Mouse (Mus musculus) Muller cell, postnatal 12 days (primary cell): ENCODE measurements at regions not wholly inside any gene's neighbourhood (a gene's known extent, or its start where the extent isn't known, plus 50 kb on each side); places are given as distances from the start of the nearest gene placed in this dataset.
A peak's percentile ranks its signal among the peaks of the same experiment; 100 is the strongest.

ENCODE experiments used
- DNase-seq: peaks from one replicate; pipeline ENCODE4 v3.0.0-alpha.2; 2015; ENCODE audit errors: inconsistent ontology term

DNA sequence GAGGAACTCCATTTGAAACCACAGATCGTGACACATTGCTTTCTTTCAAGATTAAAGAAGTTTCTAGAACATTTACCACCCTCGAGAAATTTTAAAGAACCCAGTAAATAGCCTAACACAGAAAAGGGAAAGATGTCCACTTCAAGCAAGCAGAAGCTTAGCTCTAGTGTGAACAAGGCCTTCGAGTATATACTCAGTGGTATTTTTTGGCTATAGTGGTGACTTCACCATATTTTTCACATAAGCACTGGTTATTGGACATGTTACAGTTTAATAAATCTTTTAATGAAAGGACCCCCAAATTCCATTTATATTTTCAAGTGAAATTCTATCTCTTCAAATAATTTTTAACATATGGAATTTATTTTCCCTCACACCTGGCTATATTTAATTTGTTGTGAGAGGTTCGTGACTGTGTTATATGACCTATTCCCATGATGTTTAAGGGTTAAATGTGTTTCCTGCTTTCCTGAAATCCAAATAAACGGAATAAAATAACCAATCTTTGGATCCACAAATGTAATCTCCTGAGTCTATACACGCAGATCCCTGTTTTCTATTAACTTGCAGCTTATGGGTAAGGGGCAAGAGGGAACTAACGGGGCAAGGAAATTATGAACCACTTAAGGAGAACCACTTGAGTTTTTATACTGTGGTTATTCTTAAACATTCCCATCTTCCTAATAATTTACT lies 60.6 kb upstream of the Tas2r134 start:
- no peak for DNase-seq

DNA sequence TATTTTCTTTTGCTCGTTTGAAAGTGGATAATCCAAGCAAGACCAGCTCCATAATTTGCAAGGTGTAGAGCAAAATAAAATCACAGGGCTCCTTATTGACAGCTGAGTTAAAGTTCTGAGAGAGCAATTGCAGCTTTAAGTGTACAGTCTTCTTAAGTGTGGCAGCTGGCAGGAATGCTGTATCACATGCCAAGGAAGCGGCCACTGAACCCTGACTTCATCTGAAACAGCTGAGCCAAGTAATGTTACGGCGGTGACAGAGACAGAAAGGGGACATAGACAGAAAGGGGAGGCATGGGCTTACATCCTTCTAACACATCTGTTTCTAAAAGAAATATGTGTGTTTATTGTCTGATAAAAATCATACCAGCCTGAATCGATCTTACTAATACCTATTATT lies 63.4 kb upstream of the Tas2r134 start:
- DNase-seq, result no peak

DNA sequence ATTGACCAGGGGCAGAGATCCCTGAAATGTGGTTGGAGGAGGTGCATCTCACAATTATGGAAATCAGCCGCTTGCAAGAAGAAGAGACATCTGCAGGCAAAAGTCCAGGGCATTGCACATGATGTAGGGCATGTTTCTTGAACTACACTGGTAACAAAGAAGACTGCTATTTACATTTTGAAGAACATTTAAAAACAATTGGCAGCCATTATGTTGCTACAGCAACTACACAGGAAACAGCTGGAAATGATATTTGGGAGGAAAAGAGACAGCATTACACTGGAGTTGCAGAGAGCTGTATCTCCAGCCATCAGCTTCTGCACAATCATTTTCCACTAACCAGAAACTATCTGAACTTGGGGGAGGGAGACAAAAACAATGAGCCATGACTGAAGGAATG lies 64.1 kb upstream of the Tas2r134 start:
- DNase-seq, result no peak

DNA sequence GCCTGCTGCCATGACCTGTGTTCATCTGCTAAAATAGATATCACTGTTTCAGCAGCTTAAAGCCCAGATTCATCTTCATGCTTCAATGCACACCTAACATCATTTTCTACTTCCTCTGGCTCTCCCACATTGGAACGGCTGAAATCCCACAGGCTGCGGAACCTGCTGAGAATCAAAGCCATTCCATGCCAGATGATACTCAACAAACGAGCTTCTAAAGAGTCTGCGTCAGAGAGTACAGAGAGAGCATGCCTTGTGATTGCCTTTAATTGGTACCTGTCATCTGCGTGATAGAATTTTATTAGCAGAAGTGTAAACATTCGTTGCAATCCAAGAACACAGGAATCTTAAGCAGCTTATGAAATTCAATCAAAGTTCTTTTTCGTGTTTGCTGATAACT lies 76.4 kb upstream of the Tas2r134 start:
- peak; percentile 74 for DNase-seq

DNA sequence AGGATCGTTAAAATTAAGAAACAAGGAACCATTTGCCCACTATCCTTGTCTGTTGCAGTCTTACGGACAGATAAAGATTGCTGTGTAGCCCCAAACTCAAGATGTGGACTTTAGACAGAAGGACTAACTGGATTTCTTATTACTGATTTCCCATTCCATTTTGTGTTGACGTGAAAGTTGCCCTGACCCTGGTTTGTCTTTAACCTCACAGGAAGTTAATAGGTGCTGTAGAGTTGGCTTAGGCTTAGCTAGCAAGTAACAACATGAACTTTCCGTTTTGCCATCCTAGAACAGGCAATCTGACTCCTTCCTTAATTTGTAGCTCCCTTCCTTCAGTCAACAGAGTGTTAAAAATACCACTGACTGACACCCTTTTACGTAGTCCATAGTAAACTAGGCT lies 78.2 kb upstream of the Tas2r134 start:
- no peak for DNase-seq

DNA sequence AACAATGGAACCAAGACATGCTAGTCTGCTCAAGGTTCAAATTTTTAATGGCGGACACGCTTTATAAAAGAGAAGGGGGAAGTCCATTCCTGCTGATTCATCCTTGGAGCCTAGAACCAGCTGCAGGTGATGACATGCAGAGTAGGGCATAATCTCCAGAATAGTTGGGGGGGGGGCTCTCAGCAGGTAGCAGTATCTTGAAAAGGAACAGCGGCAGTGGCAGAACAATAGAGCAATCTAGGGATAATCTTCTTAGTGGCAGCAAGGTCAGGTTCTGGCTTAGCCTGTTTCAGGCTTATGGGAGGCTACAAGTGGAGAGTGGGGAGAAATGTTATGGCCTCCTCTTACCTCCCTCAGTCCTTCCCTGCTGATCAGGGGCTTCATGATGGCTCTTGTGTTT lies 81.1 kb upstream of the Tas2r134 start:
- no peak for DNase-seq

DNA sequence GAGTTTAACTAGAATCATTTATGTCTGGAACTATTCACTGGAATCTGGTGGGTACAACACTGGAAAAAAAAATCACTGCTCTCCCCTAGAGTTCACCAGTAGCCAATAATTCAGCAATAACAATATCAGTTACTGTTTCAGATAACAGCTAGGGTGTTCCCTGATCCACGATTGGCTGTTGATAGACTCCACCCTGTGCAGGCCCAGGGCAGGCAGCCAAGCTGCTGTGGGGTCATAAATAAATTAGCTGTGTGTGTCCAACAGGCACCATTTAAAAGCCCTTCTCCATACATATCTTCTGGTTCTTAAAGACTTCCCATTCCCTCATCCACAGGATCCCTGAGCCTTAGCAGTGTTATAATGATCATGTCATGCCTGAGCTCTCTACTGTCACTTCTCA lies 83.4 kb upstream of the Tas2r134 start:
- no peak for DNase-seq

DNA sequence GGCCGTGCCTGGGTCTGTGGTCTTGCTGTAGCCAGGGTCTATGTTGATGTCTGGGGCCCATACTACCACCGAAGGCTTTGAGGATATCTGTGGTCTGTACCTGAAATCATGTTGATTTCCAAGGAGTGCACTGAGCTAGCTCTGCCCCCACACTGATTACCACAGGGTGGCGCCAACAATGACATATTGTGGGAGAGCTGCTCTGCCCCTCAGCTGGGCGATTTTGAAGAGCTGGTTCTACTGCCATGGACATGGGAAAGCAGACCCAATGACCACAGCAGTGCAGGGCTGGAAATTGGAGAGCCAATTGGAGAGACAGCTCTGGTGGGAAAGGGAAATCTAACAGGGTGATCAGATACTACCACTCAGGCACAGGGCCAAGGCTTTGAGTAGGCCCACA lies 85.0 kb upstream of the Tas2r134 start:
- no peak for DNase-seq

DNA sequence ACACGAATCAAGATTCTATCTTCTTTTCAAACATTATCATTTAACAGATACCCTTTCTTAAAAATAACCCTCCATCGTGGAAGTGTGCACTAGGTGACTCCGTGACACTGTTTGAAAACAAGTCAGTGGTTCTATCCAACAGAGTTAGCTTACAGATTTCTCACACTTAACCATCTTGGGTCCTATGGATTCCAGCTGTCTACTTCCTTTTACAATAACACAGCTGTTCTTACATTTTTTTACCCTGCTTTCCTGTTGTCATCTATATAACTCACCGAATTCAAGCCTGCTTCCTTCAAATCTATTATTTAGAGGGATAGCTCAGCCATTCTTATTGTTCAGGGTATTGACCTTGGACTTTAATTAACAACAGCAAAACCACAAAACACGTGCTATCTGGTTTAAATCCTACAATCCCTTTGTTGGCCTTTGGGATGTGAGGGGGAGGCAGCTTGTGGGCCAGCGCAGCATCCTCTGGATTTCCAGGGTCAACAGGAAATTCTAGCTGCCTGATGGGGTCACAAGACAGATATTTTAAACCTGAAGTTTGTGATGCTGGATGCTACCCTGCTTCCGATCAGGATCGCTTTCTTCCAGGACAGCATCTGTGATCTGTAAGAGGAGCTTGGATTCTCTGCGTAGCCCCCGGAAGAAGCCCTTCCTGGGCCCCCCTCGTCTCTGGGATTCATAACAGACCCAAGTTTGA lies 94.4 kb upstream of the Tas2r134 start:
- DNase-seq, result no peak

DNA sequence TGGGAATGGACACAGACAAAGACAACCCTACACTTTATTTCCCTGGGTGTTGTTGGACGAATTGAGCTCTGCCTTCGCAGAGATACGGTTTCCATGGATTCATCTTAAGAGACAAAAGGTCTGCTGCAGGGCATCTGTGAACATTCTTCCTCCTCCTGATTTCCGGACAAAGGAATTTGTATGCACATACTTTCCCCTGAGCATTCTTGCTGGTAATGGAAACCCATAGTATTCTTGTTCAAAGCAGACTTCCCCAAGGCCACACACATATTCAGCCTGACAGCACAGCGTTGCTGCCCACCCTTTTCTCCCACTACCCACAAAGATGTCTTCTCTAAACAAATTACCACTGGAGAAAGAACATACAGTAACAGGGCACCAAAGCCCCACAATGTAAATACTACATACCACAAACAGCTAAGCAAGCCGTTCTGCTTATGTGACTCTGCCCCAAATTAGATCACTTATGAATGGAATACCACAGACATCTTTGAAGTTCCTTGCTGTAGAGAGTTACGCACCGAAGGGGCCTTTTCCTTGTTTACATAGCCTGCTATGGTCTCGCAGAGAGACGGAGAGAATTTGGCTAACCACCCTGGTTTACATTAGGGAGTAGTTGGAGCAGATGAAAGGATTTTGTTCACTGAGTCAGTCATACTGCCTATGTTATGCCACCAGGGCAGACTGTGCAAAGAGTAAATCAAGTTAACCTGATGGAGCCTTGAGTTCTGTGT lies 96.0 kb upstream of the Tas2r134 start:
- peak; percentile 20 for DNase-seq

DNA sequence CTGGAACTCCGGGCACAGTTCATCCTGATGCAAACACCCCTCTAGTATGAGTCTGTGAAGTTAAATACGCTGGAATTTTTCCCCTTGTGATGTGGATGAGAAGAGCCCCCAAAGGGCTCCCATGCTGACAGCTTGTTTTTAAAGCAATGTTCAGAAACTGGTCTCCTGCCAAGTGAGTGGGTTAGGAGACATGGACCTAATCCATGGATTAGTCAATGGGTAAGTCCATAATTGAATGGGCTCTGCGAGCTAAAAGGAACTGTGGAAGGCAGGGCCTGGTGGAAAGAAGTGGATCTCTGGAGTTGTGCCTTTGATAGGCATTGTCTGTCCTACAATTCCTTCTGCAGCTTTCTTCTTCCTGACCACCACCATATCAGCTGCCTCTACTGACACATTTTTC lies 104.5 kb upstream of the Tas2r134 start:
- DNase-seq, result no peak

DNA sequence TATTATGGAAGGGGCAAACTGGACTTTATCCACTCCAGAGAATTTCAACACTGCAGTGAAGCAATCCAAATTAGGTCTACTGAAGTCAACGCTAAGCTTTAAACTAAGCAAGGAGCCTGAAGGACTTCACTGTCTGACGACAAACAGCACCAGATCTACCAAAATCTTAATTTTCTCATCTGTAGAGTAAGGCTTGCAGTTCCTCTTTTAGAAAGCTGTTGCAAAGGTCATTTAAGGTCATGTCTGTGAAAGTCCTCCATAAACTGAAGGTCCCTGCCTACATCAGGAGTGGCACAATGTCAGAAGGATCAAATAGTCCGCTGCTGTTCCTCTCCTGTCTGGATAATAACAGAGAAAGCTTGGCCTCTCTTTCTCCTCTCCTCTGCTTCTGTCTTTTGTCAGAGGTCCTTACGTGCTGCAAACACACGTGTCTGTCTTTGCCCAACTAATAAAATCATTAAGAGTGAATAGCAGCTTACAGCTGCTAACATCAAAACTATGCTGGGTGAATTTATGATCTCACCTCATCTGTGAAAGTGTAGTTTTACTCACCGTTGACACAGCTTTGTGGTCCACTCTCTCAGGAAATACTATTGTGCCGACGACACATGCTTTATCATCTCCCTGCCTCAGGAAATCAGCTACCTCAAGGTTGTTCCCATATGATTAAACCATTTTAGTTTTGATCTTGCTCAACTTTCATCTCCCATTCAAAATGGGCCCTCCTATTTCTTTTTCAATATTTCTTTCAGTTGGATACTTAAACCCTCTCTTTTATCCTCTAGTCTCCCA lies 117.9 kb upstream of the Tas2r134 start:
- DNase-seq, result no peak

DNA sequence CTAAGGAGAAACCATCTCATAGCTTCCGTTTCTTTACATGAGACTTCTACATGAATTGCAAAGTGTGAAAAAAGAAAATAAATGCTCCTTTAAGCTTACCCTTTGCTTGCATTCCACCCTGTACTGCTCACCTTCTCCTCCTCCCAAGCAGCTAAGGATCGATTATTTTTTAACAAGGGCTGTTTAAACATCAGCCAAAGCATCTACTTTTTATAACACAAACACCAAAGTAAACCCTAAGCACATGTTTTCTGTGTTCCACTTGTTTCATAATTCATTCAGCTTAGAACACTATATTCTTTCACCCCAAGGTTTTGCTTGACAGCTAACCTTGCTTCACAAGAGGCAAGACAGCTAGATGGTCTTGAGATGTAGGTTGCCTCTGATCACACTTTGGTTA lies 129.4 kb upstream of the Tas2r134 start:
- DNase-seq, result no peak

DNA sequence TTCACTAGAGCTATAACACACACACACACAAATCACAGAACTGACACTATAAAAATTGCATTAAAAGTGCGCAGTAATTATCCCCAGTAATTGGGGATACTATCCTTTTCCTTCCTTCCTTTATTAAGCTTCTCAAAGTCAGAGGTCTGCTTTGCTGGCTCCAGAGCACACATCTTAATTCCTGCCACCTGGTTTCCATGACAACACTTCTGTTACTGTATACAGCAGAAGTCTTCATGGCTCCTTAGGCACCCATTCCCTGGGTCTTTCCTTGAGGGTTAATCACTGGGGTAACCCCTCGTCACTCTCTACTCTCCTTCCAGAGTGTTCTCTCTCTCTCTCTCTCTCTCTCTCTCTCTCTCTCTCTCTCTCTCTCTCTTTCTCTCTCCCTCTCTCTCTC lies 153.6 kb upstream of the Tas2r134 start:
- no peak for DNase-seq

DNA sequence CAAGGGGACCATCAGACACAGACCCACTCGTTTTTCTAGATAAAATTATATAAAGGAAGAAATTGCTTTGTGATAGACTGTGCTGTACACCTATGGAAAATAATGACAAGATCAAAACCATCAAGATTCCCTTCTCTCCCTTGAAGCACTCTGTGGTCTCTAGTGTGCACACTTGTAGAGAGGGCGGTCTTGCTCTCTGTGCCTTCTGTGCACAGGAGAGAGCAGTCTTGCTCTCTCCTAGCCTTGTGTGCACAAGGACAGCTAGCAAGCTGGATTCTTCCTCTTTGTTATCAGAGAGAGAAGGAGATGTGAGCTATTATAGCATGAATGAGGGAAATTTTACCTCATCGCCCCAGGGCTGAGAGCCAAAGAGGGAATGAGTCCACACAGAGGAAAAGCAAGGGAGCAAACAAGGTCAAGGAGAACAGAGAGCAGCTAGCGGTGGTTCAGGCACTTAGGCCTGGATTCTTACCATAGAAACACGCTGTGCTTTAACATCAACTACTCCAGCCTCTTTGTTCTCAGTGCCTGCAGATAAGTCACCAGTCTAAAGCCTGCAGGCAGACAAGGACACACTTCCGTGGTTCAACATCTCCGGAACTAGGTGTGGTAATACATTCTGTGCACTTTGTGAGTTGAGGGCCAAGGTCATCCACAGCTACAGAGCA lies 160.2 kb upstream of the Tas2r134 start:
- DNase-seq, result no peak

DNA sequence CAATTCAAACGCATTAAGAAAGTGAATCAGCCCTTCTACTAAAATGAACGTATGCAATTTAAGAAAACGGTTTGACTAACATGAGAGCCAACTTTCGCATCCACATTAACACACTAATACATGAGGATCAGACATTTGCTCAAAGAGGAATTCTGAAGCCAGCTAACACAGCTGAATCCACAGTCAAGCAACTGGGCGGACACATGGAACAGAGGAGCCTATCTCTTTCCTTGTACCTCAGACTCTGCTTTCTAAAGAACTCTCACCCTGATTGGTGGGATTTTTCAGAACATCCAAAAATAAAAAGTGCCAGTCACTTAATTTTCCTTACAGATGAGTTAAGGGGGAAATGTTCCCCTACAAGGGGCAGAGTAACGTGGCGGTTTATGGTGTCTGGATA lies 161.3 kb upstream of the Tas2r134 start:
- DNase-seq, result no peak

DNA sequence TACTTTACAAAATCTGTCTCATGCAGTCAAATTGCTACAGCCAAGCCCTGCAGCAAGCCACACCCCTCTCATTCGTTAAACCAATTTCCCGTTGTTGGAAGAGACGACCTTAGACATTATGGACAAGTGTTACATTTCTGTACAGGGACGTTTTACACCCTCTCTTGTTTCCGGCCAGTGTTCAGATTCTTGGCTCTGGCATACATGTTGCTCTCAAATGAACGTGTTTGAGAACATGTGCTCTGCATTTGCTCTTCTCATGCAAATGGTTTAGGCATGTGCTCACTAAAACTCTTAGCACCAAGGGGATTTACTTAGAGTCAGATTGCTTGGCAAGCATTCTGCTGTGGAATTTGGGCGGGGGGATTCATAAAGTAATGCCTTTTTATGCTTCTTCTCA lies 161.7 kb upstream of the Tas2r134 start:
- DNase-seq, result no peak

DNA sequence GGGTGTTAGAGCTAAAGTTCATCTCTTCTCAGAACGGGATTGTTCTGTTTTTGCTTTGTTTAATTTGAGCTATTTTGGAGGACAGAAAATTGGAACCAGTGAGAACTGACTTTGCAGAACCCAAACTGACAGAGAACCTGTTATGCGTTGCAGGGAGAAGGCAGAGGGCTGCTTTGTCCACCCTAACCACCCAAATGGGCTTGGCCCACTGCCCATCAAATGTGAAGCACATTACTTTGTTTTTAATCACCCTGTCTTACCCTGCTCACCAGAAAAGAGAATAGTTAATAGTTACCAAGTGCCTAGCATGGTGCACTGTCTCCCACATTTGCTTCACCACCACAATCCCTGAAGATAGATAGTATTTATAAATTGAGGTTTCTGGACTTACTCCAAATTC lies 163.0 kb upstream of the Tas2r134 start:
- DNase-seq, result peak; percentile 55

DNA sequence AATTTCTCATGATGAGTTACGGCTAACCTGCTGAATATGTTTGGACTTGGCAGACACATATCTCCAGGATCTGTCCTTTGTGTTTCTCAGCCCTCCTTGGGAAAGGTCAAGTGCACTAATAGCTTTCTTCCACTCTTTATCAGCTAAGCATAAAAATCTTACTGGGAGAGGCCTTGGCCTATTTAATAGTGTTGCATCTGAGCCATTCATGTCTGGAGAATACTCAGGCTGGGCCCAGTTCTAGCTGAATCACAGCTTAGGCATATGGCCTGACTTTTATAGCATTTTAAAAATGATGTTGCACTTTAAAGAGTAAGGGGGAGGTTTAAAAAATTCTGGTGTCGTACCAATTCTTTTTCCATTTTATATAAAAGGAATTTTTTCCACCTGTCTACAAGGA lies 166.4 kb upstream of the Tas2r134 start:
- DNase-seq, result no peak

DNA sequence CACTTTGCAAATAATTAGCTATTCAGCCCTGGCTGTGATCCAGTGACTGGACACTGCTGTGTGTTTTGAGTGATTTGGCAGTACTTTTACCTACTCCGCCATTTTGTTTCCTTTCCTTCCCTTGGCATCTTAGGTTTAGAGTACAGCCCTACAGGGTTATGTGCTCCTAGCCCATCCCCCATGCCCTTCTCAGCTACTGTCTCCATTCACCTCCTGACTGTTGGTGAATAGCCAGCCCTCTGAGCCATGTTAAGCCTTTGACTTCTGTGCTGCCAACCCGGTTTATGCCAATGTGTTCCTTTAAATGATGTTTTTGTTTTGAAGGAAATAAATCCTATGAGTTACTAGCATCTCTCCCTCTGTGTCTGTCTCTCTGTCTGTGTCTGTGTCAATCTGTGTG lies 167.8 kb upstream of the Tas2r134 start:
- no peak for DNase-seq

DNA sequence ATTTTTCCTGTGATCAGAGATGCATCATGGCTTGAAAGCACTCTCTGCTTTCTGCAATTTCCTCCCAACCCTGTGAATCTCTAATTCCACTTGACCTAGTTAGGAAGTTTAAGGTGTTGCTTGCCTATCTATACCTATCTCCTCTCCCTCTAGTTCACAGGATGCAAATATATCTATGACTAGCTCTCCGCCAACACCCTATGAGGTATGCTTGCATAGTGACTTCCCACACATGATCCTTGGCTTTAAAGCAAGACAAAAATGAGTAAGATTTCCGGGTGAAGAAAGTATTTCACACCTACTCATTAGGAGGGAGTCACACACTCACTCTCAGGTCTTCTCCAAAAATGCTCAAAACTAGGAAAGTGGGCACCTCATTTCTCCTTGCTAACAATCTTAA lies 169.6 kb upstream of the Tas2r134 start:
- DNase-seq, result no peak

DNA sequence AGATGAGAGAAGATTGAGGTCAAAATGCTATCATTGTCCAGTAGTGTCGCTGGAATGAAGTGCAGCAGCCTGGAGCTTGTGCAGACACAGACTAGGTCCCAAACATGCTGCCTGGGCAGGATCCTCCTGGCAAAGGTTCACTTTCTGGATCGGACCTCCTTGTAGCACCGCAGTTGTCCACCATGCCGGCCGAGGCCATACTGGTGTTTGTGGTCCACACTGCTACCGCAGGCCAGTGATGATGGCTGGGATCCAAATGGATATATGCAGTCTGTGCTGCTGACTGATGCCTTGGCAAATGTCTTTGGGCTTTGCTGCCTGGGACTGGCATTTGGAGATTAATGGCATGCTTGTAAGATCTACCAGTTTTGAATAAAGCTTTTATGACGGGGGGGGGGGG lies 174.5 kb upstream of the Tas2r134 start:
- no peak for DNase-seq
